Mouse (Mus musculus) midbrain, embryonic 12.5 days (tissue): Measurements from ENCODE around the gene Mief1. TPM values are rescaled to one million over a fixed set of nuclear protein-coding genes. Genes with fewer than 3 reads are reported as not detected.
A peak's percentile ranks its signal among the peaks of the same experiment; 100 is the strongest.

Experiments
- ATAC-seq: fragments of 200-750 bp; cut with Nextera tagmentation; 2 replicates; pipeline ENCODE4 v1.8.0; 2017; ENCODE audit warnings: low read depth, moderate TSS enrichment, moderate library complexity; ENCODE audit not compliant: low FRiP score
- H3K27ac ChIP-seq: fragments of 300-500 bp; sonication (generic); replicated peaks from 2 replicates; pipeline ENCODE4 v1.5.1; 2016; ENCODE audit warnings: mild to moderate bottlenecking
- H3K27me3 ChIP-seq: fragments of 300-500 bp; sonication (generic); 2 replicates; pipeline ENCODE4 v1.6.1; 2016; ENCODE audit warnings: mild to moderate bottlenecking
- H3K36me3 ChIP-seq: fragments of 300-500 bp; sonication (generic); 2 replicates; pipeline ENCODE4 v1.6.1; 2016
- H3K4me1 ChIP-seq: fragments of 300-500 bp; sonication (generic); 2 replicates; pipeline ENCODE4 v1.6.1; 2016
- H3K4me2 ChIP-seq: fragments of 300-500 bp; sonication (generic); replicated peaks from 2 replicates; pipeline ENCODE4 v1.6.1; 2016; ENCODE audit warnings: mild to moderate bottlenecking, moderate library complexity
- H3K4me3 ChIP-seq: fragments of 300-500 bp; sonication (generic); 2 replicates; pipeline ENCODE4 v1.5.1; 2016; ENCODE audit warnings: mild to moderate bottlenecking
- H3K9ac ChIP-seq: fragments of 300-500 bp; sonication (generic); replicated peaks from 2 replicates; pipeline ENCODE4 v1.6.1; 2016; ENCODE audit warnings: mild to moderate bottlenecking, moderate library complexity
- H3K9me3 ChIP-seq: fragments of 300-500 bp; sonication (generic); 2 replicates; pipeline ENCODE4 v1.6.1; 2016; ENCODE audit warnings: mild to moderate bottlenecking
- WGBS: fragments of 180-500 bp; shearing (Covaris S2); methylation state at CpG from one replicate; pipeline ENCODE4 v1.1.7; 2016; 5-methylcytosine and 5-hydroxymethylcytosine counted together
- polyA plus RNA-seq: library from polyadenylated mRNA; unstranded; fragments of >200 nt; fragmentation: Nextera tagmentation; extraction: Ambion mirVana; gene quantifications from 2 replicates; pipeline ENCODE4 v1.2.1, GENCODE M21; 2016

The Mief1 gene
- polyA plus RNA-seq = 46.4 and 50.7 TPM in 2 replicates

DNA sequence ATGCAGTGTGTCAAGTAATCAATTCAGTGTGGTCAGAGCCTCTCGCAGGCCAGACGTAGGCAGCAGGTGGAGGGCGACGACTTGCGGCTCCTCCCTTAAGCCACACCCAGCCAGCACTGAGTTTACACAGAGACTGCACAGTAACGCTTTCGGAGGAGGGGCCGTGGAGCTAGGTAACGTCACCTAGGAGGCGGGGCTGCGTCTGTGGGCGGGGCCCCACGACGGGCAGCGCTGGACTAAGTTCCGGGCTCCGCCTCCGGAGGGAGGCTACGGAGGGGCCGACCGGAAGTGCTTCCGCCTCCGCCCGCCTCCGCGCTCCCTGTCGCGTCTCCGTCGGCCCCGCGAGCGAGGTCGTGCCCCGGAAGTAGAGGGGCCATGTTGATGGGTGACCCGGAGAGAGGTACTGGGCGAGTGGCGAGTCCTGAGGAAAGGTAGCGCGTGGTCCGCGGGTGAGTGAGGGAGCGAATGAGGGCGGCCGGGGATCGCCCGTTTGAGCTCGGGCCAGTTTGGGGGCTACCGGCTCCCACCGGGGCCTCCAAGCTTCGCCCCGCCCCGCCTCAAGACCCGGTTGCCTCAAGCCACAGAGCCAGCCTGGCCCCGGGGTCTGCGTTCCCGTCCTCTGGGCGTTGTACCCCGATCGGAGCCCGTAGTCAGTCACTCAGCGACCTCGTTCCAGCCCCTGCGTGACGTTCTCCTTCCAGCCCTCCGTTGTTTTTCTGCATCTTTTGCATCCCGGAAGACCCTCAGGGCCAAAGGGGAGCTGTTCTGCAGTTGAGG, at the start of gene Mief1:
Gene Mief1 (plus strand): TSS at position 286 of the 777 bp plus-strand sequence.
- WGBS = under 1% methylated on average over 66 of the region's 67 CpGs
- H3K4me1 ChIP-seq = peaks cover 18% of the 10 kb centered on the region
- H3K9me3 ChIP-seq = no peaks in the 10 kb centered on the region
- H3K4me2 ChIP-seq = peak within 1 kb of the TSS; percentile 69
- peak within 1 kb of the TSS; percentile 81 for H3K9ac ChIP-seq
- H3K27me3 ChIP-seq = no peaks in the 10 kb centered on the region
- H3K4me3 ChIP-seq = peak within 1 kb of the TSS; percentile 79
- peak; percentile 96 for ATAC-seq
- peaks cover 33% of the 10 kb centered on the region for H3K36me3 ChIP-seq
- H3K27ac ChIP-seq = peak within 1 kb of the TSS; percentile 76

DNA sequence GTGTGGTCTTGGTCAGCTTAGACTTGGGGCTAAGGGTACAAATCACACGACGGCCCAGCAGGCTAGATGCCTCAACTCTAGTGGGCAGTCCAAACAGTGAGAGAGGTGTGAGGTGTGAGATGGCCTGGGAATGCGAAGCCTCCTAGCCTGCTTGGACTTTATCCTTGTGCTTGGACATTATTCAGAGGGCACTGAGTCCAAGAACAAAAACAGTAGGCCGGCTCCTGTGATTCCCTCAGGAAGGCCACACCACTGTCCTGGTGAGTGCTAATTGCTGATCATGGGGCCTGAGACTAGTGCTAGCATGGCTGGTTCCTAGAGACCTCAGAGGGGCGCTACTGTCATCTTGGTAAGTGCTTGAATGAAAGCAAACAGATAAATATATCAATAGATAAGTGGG, 44.9 kb upstream of the Mief1 start:
- ATAC-seq = no peak
- H3K4me2 ChIP-seq = no peak overlapping the region

DNA sequence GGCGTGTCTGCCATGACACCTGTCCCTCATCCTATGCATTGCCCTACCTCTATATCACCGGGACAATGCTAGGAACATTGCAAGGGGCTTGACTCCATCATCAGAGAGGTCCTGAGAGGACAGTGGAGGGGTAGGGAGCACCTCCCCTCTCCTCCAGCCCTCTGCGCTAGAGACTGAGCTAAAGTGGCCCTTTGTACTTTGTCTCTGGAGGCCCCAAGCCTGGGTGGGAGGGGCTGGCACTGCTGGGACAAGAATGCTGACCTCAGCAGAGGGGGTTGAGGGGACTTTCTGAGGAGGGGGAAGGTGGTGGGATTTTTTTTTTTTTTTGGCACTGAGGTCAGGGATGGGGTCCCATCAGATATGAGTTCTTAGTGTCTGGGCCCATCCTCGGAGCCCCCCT, 43.7 kb upstream of the Mief1 start:
- no peak overlapping the region for H3K27ac ChIP-seq
- H3K9ac ChIP-seq = no peak overlapping the region; the same call in 1 of the 2 replicates
- no peaks in the 10 kb centered on the region for H3K9me3 ChIP-seq
- no peak for ATAC-seq
- no peaks in the 10 kb centered on the region for H3K27me3 ChIP-seq
- no peak overlapping the region for H3K4me2 ChIP-seq
- H3K36me3 ChIP-seq = no peaks in the 10 kb centered on the region
- WGBS = 77% methylated on average over 4 of the region's 4 CpGs
- peaks cover 8% of the 10 kb centered on the region; the same call in 1 of the 2 replicates for H3K4me1 ChIP-seq
- H3K4me3 ChIP-seq = no peak overlapping the region

More for the DNA sequence above, 44.9 kb upstream of the Mief1 start:
- no peak overlapping the region for H3K27ac ChIP-seq
- peaks cover 8% of the 10 kb centered on the region; the same call in 1 of the 2 replicates for H3K4me1 ChIP-seq
- H3K9me3 ChIP-seq = no peaks in the 10 kb centered on the region
- H3K9ac ChIP-seq = no peak overlapping the region
- no peaks in the 10 kb centered on the region for H3K27me3 ChIP-seq
- 90% methylated on average over 5 of the region's 5 CpGs for WGBS
- H3K4me3 ChIP-seq = no peak overlapping the region
- H3K36me3 ChIP-seq = no peaks in the 10 kb centered on the region

DNA sequence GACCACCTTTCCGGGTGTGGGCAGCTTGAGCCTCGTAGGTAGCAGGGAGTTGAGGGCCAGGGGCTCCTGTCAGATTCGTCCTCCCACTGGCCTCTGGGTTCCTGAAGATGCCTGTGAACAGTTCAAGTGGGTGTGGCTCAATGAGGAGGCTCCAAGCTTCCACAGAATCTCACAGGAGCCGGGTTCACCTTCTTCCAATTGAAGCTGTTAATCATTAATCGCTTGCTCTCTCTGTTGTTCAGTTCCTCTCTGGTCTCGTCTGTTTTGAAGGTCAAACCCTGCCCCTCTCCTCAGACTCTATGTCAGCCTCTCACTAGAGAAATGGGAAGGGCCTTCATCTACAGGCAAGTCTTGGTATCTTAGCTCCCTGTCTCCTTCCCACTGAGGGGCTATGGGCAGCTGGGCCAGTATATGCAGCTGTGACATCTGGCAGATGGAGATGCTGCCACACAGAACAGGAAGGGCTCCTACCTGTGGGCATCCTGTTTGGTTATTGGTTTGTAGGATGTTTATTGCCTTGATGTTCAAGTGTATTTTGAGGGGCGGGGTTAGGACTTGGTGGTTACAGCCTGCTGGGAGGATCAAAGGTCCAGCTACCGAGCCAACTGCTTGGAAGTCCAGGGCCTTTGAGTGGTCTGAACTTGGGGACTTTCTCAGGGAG, 42.1 kb upstream of the Mief1 start:
- Histone ChIP-seq H3K36me3 (no peaks in the 10 kb centered on the region), H3K9ac (no peak overlapping the region), H3K4me3 (no peak overlapping the region), H3K27me3 (no peaks in the 10 kb centered on the region), H3K9me3 (no peaks in the 10 kb centered on the region), H3K4me2 (no peak overlapping the region), H3K4me1 (peaks cover 8% of the 10 kb centered on the region; the same call in 1 of the 2 replicates), H3K27ac (no peak overlapping the region)
- ATAC-seq = no peak
- 84% methylated on average over 8 of the region's 8 CpGs for WGBS

DNA sequence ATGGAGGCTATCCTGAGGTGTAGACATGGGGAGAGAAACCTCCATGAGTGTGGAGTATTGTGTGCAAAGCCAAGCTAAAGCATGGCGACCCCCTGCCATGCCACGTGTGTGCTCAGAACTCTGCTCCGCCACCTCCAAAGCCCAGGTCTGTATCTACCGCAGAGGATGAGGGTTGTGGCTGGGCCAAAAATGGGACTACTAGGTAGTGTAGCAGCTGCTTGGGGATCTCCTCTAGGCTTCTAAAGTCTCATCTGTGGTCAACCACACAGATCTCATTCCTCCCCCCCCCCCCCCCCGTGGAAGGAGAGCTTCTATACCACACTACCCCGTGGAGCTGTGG, 41.6 kb upstream of the Mief1 start:
- WGBS = 90% methylated on average over 5 of the region's 6 CpGs
- Histone ChIP-seq H3K9me3 (no peaks in the 10 kb centered on the region), H3K4me1 (peaks cover 8% of the 10 kb centered on the region; the same call in 1 of the 2 replicates), H3K27ac (no peak overlapping the region), H3K27me3 (no peaks in the 10 kb centered on the region), H3K4me3 (no peak overlapping the region), H3K36me3 (no peaks in the 10 kb centered on the region), H3K4me2 (no peak overlapping the region), H3K9ac (no peak overlapping the region)
- no peak for ATAC-seq

DNA sequence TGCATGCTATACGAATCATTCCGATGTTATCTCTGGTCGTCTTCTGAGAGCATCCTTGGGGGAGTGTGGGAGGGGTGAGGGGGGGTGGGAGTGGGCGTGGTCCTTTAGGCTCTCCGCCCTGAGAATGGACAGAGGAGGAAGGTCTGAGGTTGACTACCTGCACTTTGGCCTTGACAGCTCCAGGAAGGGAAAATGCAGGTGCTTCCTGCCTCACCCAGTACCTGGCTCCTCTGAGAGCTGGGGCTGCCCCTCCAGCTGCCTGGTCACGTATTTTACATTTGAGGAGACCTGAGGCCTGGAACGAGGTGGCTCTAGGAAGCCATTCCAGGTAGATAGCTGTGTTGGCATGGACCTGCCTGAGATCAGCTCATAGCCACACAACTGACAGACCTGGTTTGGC, 41.0 kb upstream of the Mief1 start:
- 88% methylated on average over 7 of the region's 7 CpGs for WGBS
- peaks cover 8% of the 10 kb centered on the region; the same call in 1 of the 2 replicates for H3K4me1 ChIP-seq
- H3K4me2 ChIP-seq = no peak overlapping the region
- H3K4me3 ChIP-seq = no peak overlapping the region
- H3K9ac ChIP-seq = no peak overlapping the region
- ATAC-seq = no peak
- H3K27ac ChIP-seq = no peak overlapping the region
- H3K9me3 ChIP-seq = peaks cover 1% of the 10 kb centered on the region; the same call in 1 of the 2 replicates
- H3K36me3 ChIP-seq = no peaks in the 10 kb centered on the region
- H3K27me3 ChIP-seq = no peaks in the 10 kb centered on the region

DNA sequence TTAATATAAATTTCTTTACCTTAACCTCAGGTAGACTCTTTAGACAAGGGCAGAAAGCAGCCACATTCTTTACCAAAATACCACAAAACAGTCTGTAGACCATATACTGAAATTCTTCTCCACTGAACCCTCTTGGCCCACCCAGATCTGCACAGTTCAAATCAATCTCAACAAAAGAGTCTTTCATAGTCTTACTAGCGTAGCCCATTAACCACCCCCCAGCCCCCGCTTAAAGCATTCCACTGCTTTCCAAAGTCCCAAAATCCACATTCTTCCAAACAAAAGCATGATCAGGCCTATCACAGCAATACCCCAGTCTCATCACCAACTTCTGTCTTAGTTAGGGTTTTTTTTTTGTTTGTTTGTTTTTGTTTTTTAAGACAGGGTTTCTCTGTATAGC, 34.3 kb upstream of the Mief1 start:
- WGBS = 61% methylated on average over 2 of the region's 2 CpGs
- ATAC-seq = no peak

DNA sequence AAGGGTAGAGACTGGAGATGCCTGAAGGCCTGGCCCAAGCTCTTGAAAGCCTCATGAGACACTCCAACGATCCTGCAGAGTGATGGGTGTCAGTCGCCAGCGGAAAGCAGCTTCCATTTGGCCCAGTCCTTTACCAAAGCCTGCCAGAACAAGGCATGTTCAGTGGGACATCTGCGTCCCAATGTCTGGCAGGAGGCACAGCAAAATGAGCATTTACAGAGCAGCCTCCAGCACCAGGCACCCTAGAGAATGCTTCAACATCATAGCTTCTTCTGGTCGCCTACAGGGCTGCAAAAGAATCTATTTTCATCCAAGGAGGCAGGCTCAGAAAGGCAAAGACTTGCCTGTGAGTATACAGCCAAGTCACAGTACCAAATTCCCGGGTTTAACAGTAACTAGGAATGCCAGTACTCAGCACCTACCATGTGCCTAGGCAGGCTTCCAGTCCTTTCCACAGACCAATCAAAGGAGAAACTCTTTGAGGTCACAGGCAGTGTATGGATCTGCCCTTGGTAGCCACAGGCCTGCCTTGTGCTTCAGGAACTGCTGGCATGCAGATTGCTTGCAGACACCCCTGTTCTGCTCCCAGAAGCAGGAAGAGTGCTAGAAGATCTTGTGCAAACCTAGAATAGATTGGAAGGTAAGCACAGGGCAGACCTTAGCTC, 31.6 kb upstream of the Mief1 start:
- peaks cover 5% of the 10 kb centered on the region; the same call in 1 of the 2 replicates for H3K9me3 ChIP-seq
- H3K4me1 ChIP-seq = peaks cover 4% of the 10 kb centered on the region; the same call in 1 of the 2 replicates
- no peak overlapping the region for H3K27ac ChIP-seq
- H3K4me3 ChIP-seq = no peak overlapping the region
- H3K4me2 ChIP-seq = no peak overlapping the region
- 90% methylated on average over 6 of the region's 6 CpGs for whole genome bisulfite sequencing
- no peaks in the 10 kb centered on the region for H3K36me3 ChIP-seq
- H3K9ac ChIP-seq = no peak overlapping the region
- no peaks in the 10 kb centered on the region for H3K27me3 ChIP-seq
- ATAC-seq = no peak

More for the DNA sequence above, 34.3 kb upstream of the Mief1 start:
- Histone ChIP-seq H3K9me3 (peaks cover 5% of the 10 kb centered on the region; the same call in 1 of the 2 replicates), H3K27me3 (no peaks in the 10 kb centered on the region), H3K27ac (no peak overlapping the region), H3K9ac (no peak overlapping the region), H3K4me2 (no peak overlapping the region), H3K36me3 (no peaks in the 10 kb centered on the region), H3K4me1 (peaks cover 4% of the 10 kb centered on the region; the same call in 1 of the 2 replicates), H3K4me3 (no peak overlapping the region)

DNA sequence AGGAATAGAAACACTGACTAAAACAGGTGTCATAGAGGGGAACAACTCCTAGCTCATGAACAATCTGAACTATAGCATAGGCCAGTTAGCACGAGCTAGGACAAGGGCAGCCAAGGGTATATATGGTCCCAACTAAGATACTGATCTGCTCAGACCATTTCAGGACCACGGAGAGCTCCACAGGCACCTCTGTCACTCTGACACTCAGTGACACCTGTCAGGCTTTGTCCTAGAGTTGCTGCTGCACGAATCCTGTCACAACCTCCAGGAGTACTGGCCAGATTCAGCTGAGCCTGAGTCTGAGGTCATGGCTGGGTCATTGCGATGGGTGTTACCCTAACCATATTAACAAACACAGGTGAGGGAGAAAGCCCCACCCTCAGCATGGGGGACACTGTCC, 30.4 kb upstream of the Mief1 start:
- no peak for ATAC-seq
- no peaks in the 10 kb centered on the region for H3K9me3 ChIP-seq
- H3K27ac ChIP-seq = no peak overlapping the region
- WGBS = 43% methylated on average over 4 of the region's 4 CpGs
- H3K4me1 ChIP-seq = peaks cover 8% of the 10 kb centered on the region; the same call in 1 of the 2 replicates
- no peak overlapping the region for H3K9ac ChIP-seq
- H3K36me3 ChIP-seq = no peaks in the 10 kb centered on the region
- H3K4me2 ChIP-seq = no peak overlapping the region
- no peaks in the 10 kb centered on the region for H3K27me3 ChIP-seq
- no peak overlapping the region for H3K4me3 ChIP-seq

DNA sequence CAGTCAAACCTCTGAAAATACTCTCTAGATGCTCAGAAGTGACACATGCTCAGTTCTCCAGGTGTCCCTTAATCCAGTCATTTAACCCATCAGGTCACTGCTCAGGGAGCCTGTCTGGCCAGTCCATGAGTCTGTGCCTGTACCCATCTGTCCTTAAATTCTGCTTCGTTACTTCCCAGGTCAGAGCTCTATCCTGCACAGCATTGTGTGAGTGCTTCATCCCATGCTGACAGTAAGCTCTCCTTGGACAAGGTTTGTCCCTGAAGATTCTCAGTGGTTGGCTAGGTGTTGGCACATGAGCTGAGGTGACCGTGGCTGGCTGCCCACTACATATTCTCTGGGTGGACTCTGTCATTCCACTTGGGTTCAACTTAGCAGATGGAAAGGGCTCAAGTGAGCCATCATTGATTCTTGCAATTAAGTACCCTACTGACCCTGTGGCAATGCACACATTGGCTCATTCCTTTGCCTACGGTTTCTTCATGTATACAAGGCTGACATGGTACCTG, 27.7 kb upstream of the Mief1 start:
- Histone ChIP-seq H3K9me3 (no peaks in the 10 kb centered on the region), H3K4me2 (no peak overlapping the region), H3K4me3 (no peak overlapping the region), H3K4me1 (peaks cover 12% of the 10 kb centered on the region; the same call in 1 of the 2 replicates), H3K36me3 (peaks cover 4% of the 10 kb centered on the region), H3K27me3 (no peaks in the 10 kb centered on the region), H3K27ac (no peak overlapping the region), H3K9ac (no peak overlapping the region)
- no peak for ATAC-seq
- 90% methylated on average over 3 of the region's 3 CpGs for WGBS

DNA sequence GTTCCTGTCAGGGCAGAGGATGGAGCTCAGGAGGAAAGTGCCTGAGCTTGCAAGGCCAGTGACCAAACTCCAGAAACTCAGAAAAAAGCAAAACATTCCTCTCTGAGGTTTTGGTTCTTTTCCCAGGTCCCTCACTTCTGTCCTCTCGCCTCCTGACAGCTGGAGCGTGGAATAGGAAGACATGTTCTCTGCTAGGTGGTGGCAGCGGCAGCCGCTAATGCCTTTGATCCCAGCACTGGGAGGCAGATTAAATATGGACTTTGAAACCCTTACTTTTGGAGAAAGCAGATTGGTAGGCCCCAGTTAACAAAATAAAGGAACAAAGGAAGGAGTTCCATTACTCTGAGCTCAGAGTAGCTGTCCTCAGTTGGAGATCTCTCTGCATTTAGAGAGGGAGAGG, 25.4 kb upstream of the Mief1 start:
- Histone ChIP-seq H3K27ac (0 out of 2 replicates have a peak overlapping the region, but pooled peaks have one; percentile 20), H3K4me1 (peaks cover 12% of the 10 kb centered on the region; the same call in 1 of the 2 replicates), H3K36me3 (peaks cover 18% of the 10 kb centered on the region), H3K27me3 (no peaks in the 10 kb centered on the region), H3K4me3 (no peak overlapping the region), H3K9me3 (no peaks in the 10 kb centered on the region), H3K9ac (0 out of 2 replicates have a peak overlapping the region, but pooled peaks have one; percentile 15), H3K4me2 (no peak overlapping the region)
- ATAC-seq = no peak
- WGBS = 9% methylated on average over 4 of the region's 4 CpGs
